ENCODE assay signal across 8 mouse cellular contexts in the genomic region with DNA sequence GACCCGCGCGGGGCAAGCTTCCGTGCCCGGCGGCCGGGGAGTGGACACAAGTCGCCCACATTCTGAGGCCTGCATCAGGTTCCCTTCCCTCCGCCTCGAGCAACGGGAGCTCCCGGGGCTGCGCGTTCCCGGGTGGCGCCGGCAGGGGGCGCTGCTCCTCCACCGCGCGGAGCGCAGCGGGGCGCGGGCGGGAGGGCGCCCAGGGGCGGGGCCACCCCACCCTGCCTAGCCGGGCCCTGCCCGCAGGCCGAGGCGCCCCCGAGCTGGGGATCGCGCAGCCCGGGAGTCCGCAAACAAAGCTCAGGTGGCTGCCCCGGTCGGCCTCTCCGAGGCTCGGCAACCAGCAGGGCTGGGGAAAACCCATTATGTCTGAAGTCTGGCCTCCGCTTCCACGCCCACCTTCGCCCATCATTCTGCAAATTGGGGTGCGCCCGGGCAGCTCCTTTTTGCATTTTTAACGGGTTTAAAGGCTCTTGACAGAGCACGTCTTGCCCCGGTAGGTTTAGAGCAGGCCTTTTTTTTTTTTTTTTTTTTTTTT. TPM values are rescaled to one million over a fixed set of nuclear protein-coding genes. Genes with fewer than 3 reads are reported as not detected.
A peak's percentile ranks its signal among the peaks of the same experiment; 100 is the strongest.
DNase-seq lines count a peak whose midpoint lies in the region; ATAC-seq and TF ChIP-seq lines count a peak whose summit lies in the region.

No protein-coding gene starts in this region.

- H3K9ac ChIP-seq in embryonic facial prominence, embryonic 11.5 days (replicated peaks; ENCODE audit: low read length), result peak overlapping the region; percentile 99
- H3K9ac ChIP-seq in limb, embryonic 11.5 days (ENCODE audit: low read length), result peak overlapping the region; percentile 100
- peak overlapping the region; percentile 98 for H3K9ac ChIP-seq in midbrain, embryonic 13.5 days (replicated peaks)

- peak overlapping the region; percentile 70 for H3K4me2 ChIP-seq in embryonic facial prominence, embryonic 11.5 days (ENCODE audit: low read depth, low read length)
- H3K4me2 ChIP-seq in limb, embryonic 11.5 days (ENCODE audit: low read depth, severe bottlenecking), result peak overlapping the region; percentile 68
- peak overlapping the region; percentile 60 for H3K4me2 ChIP-seq in midbrain, embryonic 13.5 days (replicated peaks)

- H3K9me3 ChIP-seq in embryonic facial prominence, embryonic 11.5 days (replicated peaks; ENCODE audit: control insufficient read depth, low read length), result no peaks in the 10 kb centered on the region
- no peaks in the 10 kb centered on the region for H3K9me3 ChIP-seq in limb, embryonic 11.5 days (ENCODE audit: control insufficient read depth, low read length)
- H3K9me3 ChIP-seq in midbrain, embryonic 13.5 days, result no peaks in the 10 kb centered on the region

- TF ChIP-seq CTCF in kidney, adult 2 months (conservative IDR thresholded peaks at IDR 0.05; ENCODE audit: insufficient read depth, insufficient read length, low read depth, low read length), result peak; percentile 61
- TF ChIP-seq CTCF in small intestine, adult 2 months (IDR thresholded peaks at IDR 0.05; ENCODE audit: extremely low read depth, insufficient read length, insufficient replicate concordance, low read depth, low read length), result peak; percentile 75

- peak overlapping the region; percentile 99 for H3K27ac ChIP-seq in embryonic facial prominence, embryonic 11.5 days (replicated peaks; ENCODE audit: low read depth, low read length)
- peak overlapping the region; percentile 90 for H3K27ac ChIP-seq in kidney, adult 2 months (ENCODE audit: insufficient read depth, low read depth, low read length)
- H3K27ac ChIP-seq in limb, embryonic 11.5 days (replicated peaks; ENCODE audit: low read depth, low read length), result peak overlapping the region; percentile 97
- peak overlapping the region; percentile 98 for H3K27ac ChIP-seq in midbrain, embryonic 13.5 days
- peak overlapping the region; percentile 89 for H3K27ac ChIP-seq in small intestine, adult 2 months (ENCODE audit: insufficient read depth, low read depth, low read length)

- no peak for TF ChIP-seq POLR2A in kidney, adult 2 months (IDR thresholded peaks at IDR 0.05; ENCODE audit: low read depth, low read length)
- TF ChIP-seq POLR2A in small intestine, adult 2 months (IDR thresholded peaks at IDR 0.05; ENCODE audit: low read depth, low read length), result no peak; the same call in 1 of the 2 replicates

- H3K4me3 ChIP-seq in embryonic facial prominence, embryonic 11.5 days (ENCODE audit: low read depth, low read length), result peak overlapping the region; percentile 99
- H3K4me3 ChIP-seq in kidney, adult 2 months (ENCODE audit: insufficient read depth, low read depth, low read length), result peak overlapping the region; percentile 56
- H3K4me3 ChIP-seq in limb, embryonic 11.5 days (ENCODE audit: low read depth, low read length), result peak overlapping the region; percentile 95
- peak overlapping the region; percentile 99 for H3K4me3 ChIP-seq in midbrain, embryonic 13.5 days (replicated peaks)
- H3K4me3 ChIP-seq in small intestine, adult 2 months (ENCODE audit: low read depth, low read length), result peak overlapping the region; percentile 89

- no peaks in the 10 kb centered on the region for H3K4me1 ChIP-seq in embryonic facial prominence, embryonic 11.5 days (ENCODE audit: control insufficient read depth, insufficient read depth, low read length)
- 0 out of 2 replicates have a peak, but pooled peaks cover 2% of the 10 kb centered on the region for H3K4me1 ChIP-seq in kidney, adult 2 months (ENCODE audit: control insufficient read depth, insufficient read depth, low read length)
- peaks cover 3% of the 10 kb centered on the region; the same call in 1 of the 2 replicates for H3K4me1 ChIP-seq in limb, embryonic 11.5 days (ENCODE audit: control insufficient read depth, insufficient read depth, low read length)
- H3K4me1 ChIP-seq in midbrain, embryonic 13.5 days (replicated peaks), result peaks cover 30% of the 10 kb centered on the region
- peaks cover 5% of the 10 kb centered on the region; the same call in 1 of the 2 replicates for H3K4me1 ChIP-seq in small intestine, adult 2 months (ENCODE audit: control insufficient read depth, insufficient read depth, insufficient read length, low read length)

- peak; percentile 41 for ATAC-seq in embryonic facial prominence, embryonic 11.5 days (replicated peaks; ENCODE audit: insufficient number of reproducible peaks, low FRiP score, low TSS enrichment, low read depth)
- peak; percentile 67 for ATAC-seq in limb, embryonic 11.5 days (ENCODE audit: insufficient number of reproducible peaks, low FRiP score, low TSS enrichment, low read depth)
- ATAC-seq in midbrain, embryonic 13.5 days, result peak; percentile 59

- H3K27me3 ChIP-seq in embryonic facial prominence, embryonic 11.5 days (ENCODE audit: control insufficient read depth, insufficient read depth, low read length), result no peaks in the 10 kb centered on the region
- peaks cover 1% of the 10 kb centered on the region; the same call in 1 of the 2 replicates for H3K27me3 ChIP-seq in kidney, adult 2 months (replicated peaks; ENCODE audit: control insufficient read depth, insufficient read depth, low read length)
- no peaks in the 10 kb centered on the region for H3K27me3 ChIP-seq in limb, embryonic 11.5 days (ENCODE audit: control insufficient read depth, insufficient read depth, low read length)
- no peaks in the 10 kb centered on the region for H3K27me3 ChIP-seq in midbrain, embryonic 13.5 days
- H3K27me3 ChIP-seq in small intestine, adult 2 months (ENCODE audit: control insufficient read depth, insufficient read depth, low read length), result no peaks in the 10 kb centered on the region

- H3K36me3 ChIP-seq in embryonic facial prominence, embryonic 11.5 days (replicated peaks; ENCODE audit: control insufficient read depth, insufficient read depth, low read depth, low read length), result peaks cover 8% of the 10 kb centered on the region
- no peaks in the 10 kb centered on the region for H3K36me3 ChIP-seq in kidney, adult 2 months (ENCODE audit: control insufficient read depth, insufficient read depth, low read length)
- H3K36me3 ChIP-seq in limb, embryonic 11.5 days (ENCODE audit: control insufficient read depth, insufficient read depth, low read length), result peaks cover 4% of the 10 kb centered on the region; the same call in 1 of the 2 replicates
- H3K36me3 ChIP-seq in midbrain, embryonic 13.5 days, result peaks cover 29% of the 10 kb centered on the region
- peaks cover 2% of the 10 kb centered on the region; the same call in 1 of the 2 replicates for H3K36me3 ChIP-seq in small intestine, adult 2 months (ENCODE audit: control insufficient read depth, insufficient read depth, low read length)

- WGBS in embryonic facial prominence, embryonic 11.5 days, result under 1% methylated on average over 46 of the region's 49 CpGs
- WGBS in kidney, adult 2 months, result under 1% methylated on average over 44 of the region's 49 CpGs
- under 1% methylated on average over 36 of the region's 49 CpGs for WGBS in limb, embryonic 11.5 days
- WGBS in midbrain, embryonic 13.5 days, result 0% methylated on average over 19 of the region's 49 CpGs
- WGBS in small intestine, adult 2 months, result under 1% methylated on average over 48 of the region's 49 CpGs

- DNase-seq in 3134 (ENCODE audit: extremely low read depth, insufficient read length, low spot score), result peak; percentile 88
- peak; percentile 95 for DNase-seq in adrenal gland, postnatal 25 days
- DNase-seq in embryonic facial prominence, embryonic 11.5 days (ENCODE audit: low spot score), result peak; percentile 90
- DNase-seq in heart, adult 18-20 months, result peak; percentile 93
- peak; percentile 92 for DNase-seq in kidney, adult 2 months
- DNase-seq in limb, embryonic 11.5 days (ENCODE audit: low spot score), result peak; percentile 92

RNA-seq across cellular contexts. Expression of a gene that starts 1.7 kb away (rescaled TPM):
- total RNA-seq in adrenal gland, postnatal 25 days (2021), result 59.9 and 88.0 TPM in 2 replicates
- polyA plus RNA-seq in embryonic facial prominence, embryonic 11.5 days (2014; fragmentation: Nextera tagmentation; extraction: Ambion mirVana), result 300 and 341 TPM in 2 replicates
- total RNA-seq in heart, adult 18-20 months (2021), result 10 to 100 TPM; 31.1 to 31.3 TPM
- 14.4 and 15.3 TPM in 2 replicates for polyA plus RNA-seq in kidney, adult 2 months (2012; rRNA removed)
- polyA plus RNA-seq in limb, embryonic 11.5 days (2014; fragmentation: Nextera tagmentation; extraction: Ambion mirVana), result 211 and 222 TPM in 2 replicates
- polyA plus RNA-seq in midbrain, embryonic 13.5 days (2015; fragmentation: Nextera tagmentation; extraction: Ambion mirVana), result 277 and 290 TPM in 2 replicates
- 9.4 and 22.7 TPM in 2 replicates for polyA plus RNA-seq in small intestine, adult 2 months (2012; rRNA removed)

Comparison
In these comparisons a context has a peak if more than half of its experiments do, and no peak if none do; other contexts are left out.
1. Peak in every context shown above with its lines: DNase-seq, ATAC-seq, H3K4me3 ChIP-seq and H3K27ac ChIP-seq.